Mouse (Mus musculus): Measurements from ENCODE around the gene Calhm3.

DNA sequence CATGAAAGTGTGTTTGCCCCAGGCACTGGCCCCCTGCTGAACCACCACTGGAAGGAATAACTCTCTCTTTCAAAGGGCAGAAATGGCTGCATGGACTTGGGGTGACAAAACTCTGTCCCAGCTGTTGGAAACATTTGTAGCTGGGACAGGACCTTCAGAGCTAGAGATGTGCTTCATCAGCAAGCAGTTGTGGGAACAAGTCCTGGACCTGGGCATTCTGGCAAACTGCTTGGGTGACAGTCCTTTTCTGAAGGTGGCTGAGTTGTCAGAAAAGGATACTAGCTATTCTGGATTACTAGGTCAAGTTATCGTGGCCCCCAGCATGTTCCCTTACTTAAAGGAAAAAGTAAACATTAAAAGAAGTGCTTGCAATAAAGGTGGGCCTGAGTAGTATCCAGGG is 48.6 kb upstream of the Calhm3 start:
- no peak for TF ChIP-seq CTCF (IDR thresholded peaks at IDR 0.05; ENCODE audit: low read depth)
- TF ChIP-seq EP300 (optimal IDR thresholded peaks at IDR 0.05) = no peak
